Mouse (Mus musculus): ENCODE data around the gene Myl12a. TPM values are rescaled to one million over a fixed set of nuclear protein-coding genes. Genes with fewer than 3 reads are reported as not detected.
A peak's percentile ranks its signal among the peaks of the same experiment; 100 is the strongest.

Myl12a gene
- polyA plus RNA-seq, 1 experiment from 2014 or later, result 761 TPM

- ATAC-seq (ENCODE audit: insufficient number of reproducible peaks, insufficient read depth, low FRiP score, low read depth), result peak; percentile 94
- Histone ChIP-seq H3K27me3 (ENCODE audit: control insufficient read depth, insufficient read depth, low read length) (no peaks in the 10 kb centered on the region), H3K27ac (replicated peaks in 1 of 2; ENCODE audit: control insufficient read depth in 1 of 2, insufficient read depth in 1 of 2, low read depth in 2 of 2, low read length in 2 of 2) (peak within 1 kb of the TSS; percentile 99 to 100), H3K4me1 (ENCODE audit: control insufficient read depth in 2 of 2, insufficient read depth in 2 of 2, low read length in 2 of 2) (peaks cover 11 to 39% of the 10 kb centered on the region in 2 experiments), H3K36me3 (ENCODE audit: control insufficient read depth, insufficient read depth, low read length) (0 out of 2 replicates have a peak, but pooled peaks cover 3% of the 10 kb centered on the region), H3K9me3 (ENCODE audit: control insufficient read depth, low read length) (no peaks in the 10 kb centered on the region), H3K4me3 (ENCODE audit: control insufficient read depth in 1 of 2, insufficient read depth in 1 of 2, low read depth in 1 of 2, low read length in 2 of 2) (peak within 1 kb of the TSS; percentile 87 to 96), H3K9ac (ENCODE audit: low read length) (peak within 1 kb of the TSS; percentile 99), H3K4me2 (ENCODE audit: low read length) (peak within 1 kb of the TSS; percentile 65)
- under 1% methylated on average over 64 of the region's 65 CpGs for WGBS
These were observed 466 bp downstream of the Myl12a start, which contains the start of gene Myom1 for GRCm38 (mm10) chr17:71002081-71002743. Myom1 (plus strand) TSS chr17:71002633.

- peak; percentile 32; the same call in 1 of the 2 replicates for ATAC-seq (ENCODE audit: insufficient number of reproducible peaks, insufficient read depth, low FRiP score, low read depth)
- H3K9ac ChIP-seq (ENCODE audit: low read length), result peak overlapping the region; percentile 99
- peak overlapping the region; percentile 99 to 100 for H3K27ac ChIP-seq (replicated peaks in 1 of 2; ENCODE audit: control insufficient read depth in 1 of 2, insufficient read depth in 1 of 2, low read depth in 2 of 2, low read length in 2 of 2)
- H3K4me1 ChIP-seq (ENCODE audit: control insufficient read depth in 2 of 2, insufficient read depth in 2 of 2, low read length in 2 of 2), result peaks cover 13 to 45% of the 10 kb centered on the region in 2 experiments
- H3K4me2 ChIP-seq (ENCODE audit: low read length), result peak overlapping the region; percentile 65
- no peaks in the 10 kb centered on the region for H3K9me3 ChIP-seq (ENCODE audit: control insufficient read depth, low read length)
- under 1% methylated on average over 41 of the region's 43 CpGs for WGBS
- H3K4me3 ChIP-seq (ENCODE audit: control insufficient read depth in 1 of 2, insufficient read depth in 1 of 2, low read depth in 1 of 2, low read length in 2 of 2), result peak overlapping the region; percentile 87 to 96
- no peaks in the 10 kb centered on the region for H3K27me3 ChIP-seq (ENCODE audit: control insufficient read depth, insufficient read depth, low read length)
- peaks cover 4% of the 10 kb centered on the region; the same call in 1 of the 2 replicates for H3K36me3 ChIP-seq (ENCODE audit: control insufficient read depth, insufficient read depth, low read length)
These were observed 988 bp downstream of the Myl12a start for GRCm38 (mm10) chr17:71001699-71002080.

- H3K27ac ChIP-seq (replicated peaks in 1 of 2; ENCODE audit: control insufficient read depth in 1 of 2, insufficient read depth in 1 of 2, low read depth in 2 of 2, low read length in 2 of 2), result peak overlapping the region; percentile 47 to 100
- H3K4me3 ChIP-seq (ENCODE audit: control insufficient read depth in 1 of 2, insufficient read depth in 1 of 2, low read depth in 1 of 2, low read length in 2 of 2), result peak overlapping the region; percentile 87 to 96; a peak in 3 of 4 replicates
- no peak for ATAC-seq (ENCODE audit: insufficient number of reproducible peaks, insufficient read depth, low FRiP score, low read depth)
- H3K36me3 ChIP-seq (ENCODE audit: control insufficient read depth, insufficient read depth, low read length), result peaks cover 10% of the 10 kb centered on the region
- peaks cover 16 to 51% of the 10 kb centered on the region in 2 experiments for H3K4me1 ChIP-seq (ENCODE audit: control insufficient read depth in 2 of 2, insufficient read depth in 2 of 2, low read length in 2 of 2)
- WGBS, result 6% methylated on average over 6 of the region's 6 CpGs
- H3K4me2 ChIP-seq (ENCODE audit: low read length), result peak overlapping the region; percentile 65
- H3K27me3 ChIP-seq (ENCODE audit: control insufficient read depth, insufficient read depth, low read length), result no peaks in the 10 kb centered on the region
- H3K9ac ChIP-seq (ENCODE audit: low read length), result peak overlapping the region; percentile 99
- no peaks in the 10 kb centered on the region for H3K9me3 ChIP-seq (ENCODE audit: control insufficient read depth, low read length)
These were observed 1.6 kb downstream of the Myl12a start for GRCm38 (mm10) chr17:71001067-71001466.

- H3K27me3 ChIP-seq (ENCODE audit: control insufficient read depth, insufficient read depth, low read length), result no peaks in the 10 kb centered on the region
- H3K9ac ChIP-seq (ENCODE audit: low read length), result peak overlapping the region; percentile 99
- ATAC-seq (ENCODE audit: insufficient number of reproducible peaks, insufficient read depth, low FRiP score, low read depth), result no peak
- H3K9me3 ChIP-seq (ENCODE audit: control insufficient read depth, low read length), result no peaks in the 10 kb centered on the region
- H3K36me3 ChIP-seq (ENCODE audit: control insufficient read depth, insufficient read depth, low read length), result peaks cover 18% of the 10 kb centered on the region
- H3K27ac ChIP-seq (replicated peaks in 1 of 2; ENCODE audit: control insufficient read depth in 1 of 2, insufficient read depth in 1 of 2, low read depth in 2 of 2, low read length in 2 of 2), result peak overlapping the region; percentile 44 to 83
- peaks cover 19 to 59% of the 10 kb centered on the region in 2 experiments for H3K4me1 ChIP-seq (ENCODE audit: control insufficient read depth in 2 of 2, insufficient read depth in 2 of 2, low read length in 2 of 2)
- 28% methylated on average over 2 of the region's 2 CpGs for WGBS
- H3K4me2 ChIP-seq (ENCODE audit: low read length), result peak overlapping the region; percentile 65
- H3K4me3 ChIP-seq (ENCODE audit: control insufficient read depth in 1 of 2, insufficient read depth in 1 of 2, low read depth in 1 of 2, low read length in 2 of 2), result peak overlapping the region; percentile 37 to 87
These were observed 2.4 kb downstream of the Myl12a start for GRCm38 (mm10) chr17:71000255-71000654.

- Histone ChIP-seq H3K4me3 (ENCODE audit: control insufficient read depth in 1 of 2, insufficient read depth in 1 of 2, low read depth in 1 of 2, low read length in 2 of 2) (peak overlapping the region in 1 of 2 experiments; percentile 13; a peak in 1 of 4 replicates), H3K9me3 (ENCODE audit: control insufficient read depth, low read length) (no peaks in the 10 kb centered on the region), H3K4me2 (ENCODE audit: low read length) (peak overlapping the region; percentile 65), H3K9ac (ENCODE audit: low read length) (peak overlapping the region; percentile 99), H3K4me1 (ENCODE audit: control insufficient read depth in 2 of 2, insufficient read depth in 2 of 2, low read length in 2 of 2) (peaks cover 25 to 67% of the 10 kb centered on the region in 2 experiments), H3K36me3 (ENCODE audit: control insufficient read depth, insufficient read depth, low read length) (peaks cover 28% of the 10 kb centered on the region), H3K27ac (replicated peaks in 1 of 2; ENCODE audit: control insufficient read depth in 1 of 2, insufficient read depth in 1 of 2, low read depth in 2 of 2, low read length in 2 of 2) (peak overlapping the region; percentile 44 to 83), H3K27me3 (ENCODE audit: control insufficient read depth, insufficient read depth, low read length) (no peaks in the 10 kb centered on the region)
- ATAC-seq (ENCODE audit: insufficient number of reproducible peaks, insufficient read depth, low FRiP score, low read depth), result no peak
- 10% methylated on average over 5 of the region's 5 CpGs for WGBS
These were observed 3.5 kb downstream of the Myl12a start for GRCm38 (mm10) chr17:70999187-70999586.

- Histone ChIP-seq H3K4me2 (ENCODE audit: low read length) (peak overlapping the region; percentile 65), H3K9me3 (ENCODE audit: control insufficient read depth, low read length) (no peaks in the 10 kb centered on the region), H3K9ac (ENCODE audit: low read length) (peak overlapping the region; percentile 69), H3K4me1 (ENCODE audit: control insufficient read depth in 2 of 2, insufficient read depth in 2 of 2, low read length in 2 of 2) (peaks cover 27 to 71% of the 10 kb centered on the region in 2 experiments), H3K27me3 (ENCODE audit: control insufficient read depth, insufficient read depth, low read length) (no peaks in the 10 kb centered on the region), H3K27ac (replicated peaks in 1 of 2; ENCODE audit: control insufficient read depth in 1 of 2, insufficient read depth in 1 of 2, low read depth in 2 of 2, low read length in 2 of 2) (peak overlapping the region; percentile 96), H3K36me3 (ENCODE audit: control insufficient read depth, insufficient read depth, low read length) (peaks cover 35% of the 10 kb centered on the region), H3K4me3 (ENCODE audit: control insufficient read depth in 1 of 2, insufficient read depth in 1 of 2, low read depth in 1 of 2, low read length in 2 of 2) (peak overlapping the region; percentile 22 to 34; a peak in 3 of 4 replicates)
- 25% methylated on average over 9 of the region's 9 CpGs for WGBS
- no peak for ATAC-seq (ENCODE audit: insufficient number of reproducible peaks, insufficient read depth, low FRiP score, low read depth)
These were observed 4.2 kb downstream of the Myl12a start for GRCm38 (mm10) chr17:70998400-70998975.

GRCm38 (mm10) chr17:70997836-70998235 lies 4.8 kb downstream of the Myl12a start:
- Histone ChIP-seq H3K9me3 (ENCODE audit: control insufficient read depth, low read length) (no peaks in the 10 kb centered on the region), H3K27ac (replicated peaks in 1 of 2; ENCODE audit: control insufficient read depth in 1 of 2, insufficient read depth in 1 of 2, low read depth in 2 of 2, low read length in 2 of 2) (peak overlapping the region; percentile 96), H3K9ac (ENCODE audit: low read length) (peak overlapping the region; percentile 69), H3K4me1 (ENCODE audit: control insufficient read depth in 2 of 2, insufficient read depth in 2 of 2, low read length in 2 of 2) (peaks cover 23 to 71% of the 10 kb centered on the region in 2 experiments), H3K4me3 (ENCODE audit: control insufficient read depth in 1 of 2, insufficient read depth in 1 of 2, low read depth in 1 of 2, low read length in 2 of 2) (peak overlapping the region in 1 of 2 experiments; percentile 34; a peak in 2 of 4 replicates), H3K27me3 (ENCODE audit: control insufficient read depth, insufficient read depth, low read length) (no peaks in the 10 kb centered on the region), H3K36me3 (ENCODE audit: control insufficient read depth, insufficient read depth, low read length) (peaks cover 42% of the 10 kb centered on the region), H3K4me2 (ENCODE audit: low read length) (peak overlapping the region; percentile 65)
- 3% methylated on average over 6 of the region's 6 CpGs for WGBS
- no peak for ATAC-seq (ENCODE audit: insufficient number of reproducible peaks, insufficient read depth, low FRiP score, low read depth)

Data from heart, embryonic 14.5 days (tissue).